Mouse (Mus musculus) adrenal gland, postnatal 4 days (tissue): Measurements from ENCODE around the gene Rfxap. TPM values are rescaled to one million over a fixed set of nuclear protein-coding genes. Genes with fewer than 3 reads are reported as not detected.
"Not testable (repeated sequence)": the region's sequence is repeated elsewhere in the genome, so short reads cannot be mapped to it uniquely, and the experiment has no call there.

Experiments used
- DNase-seq, 2 experiments: peaks; one replicate each; pipeline ENCODE4 v3.0.0; 2021 to 2022; ENCODE audit warnings: low spot score in 2 of 2, mixed read lengths in 2 of 2
- total RNA-seq, 2 experiments: library from RNA; stranded (reverse); gene quantifications; 2 replicates each; pipeline ENCODE4 v1.2.3; 2021

Gene Rfxap
- total RNA-seq, 2 experiments from 2014 or later: 30.5 to 36.7 TPM

GRCm38 (mm10) chr3:54768592-54768991, 39.0 kb downstream of the Rfxap start:
- no peak for DNase-seq

GRCm38 (mm10) chr3:54766811-54767210, 40.8 kb downstream of the Rfxap start:
- DNase-seq: no peak

- no peak for DNase-seq
Measured at GRCm38 (mm10) chr3:54766034-54766433, 41.6 kb downstream of the Rfxap start.

GRCm38 (mm10) chr3:54765521-54765920, 42.1 kb downstream of the Rfxap start:
- not testable (repeated sequence) for DNase-seq

- DNase-seq: no peak
Measured at GRCm38 (mm10) chr3:54764418-54764817, 43.2 kb downstream of the Rfxap start.

GRCm38 (mm10) chr3:54761258-54761657, 46.3 kb downstream of the Rfxap start:
- no peak for DNase-seq

- no peak for DNase-seq
Measured at GRCm38 (mm10) chr3:54760321-54761115, 47.1 kb downstream of the Rfxap start.

GRCm38 (mm10) chr3:54759211-54759610, 48.4 kb downstream of the Rfxap start:
- DNase-seq: no peak

- DNase-seq: no peak
Measured at GRCm38 (mm10) chr3:54757446-54757845, 50.1 kb downstream of the Rfxap start.

GRCm38 (mm10) chr3:54756058-54756457, 51.5 kb downstream of the Rfxap start:
- no peak for DNase-seq

- DNase-seq: peak; percentile 56 to 62
Measured at GRCm38 (mm10) chr3:54755145-54756041, 52.2 kb downstream of the Rfxap start, which contains the start of gene Smad9. Gene Smad9, plus strand, starts transcription at chr3:54755582.

GRCm38 (mm10) chr3:54753411-54753810, 54.2 kb downstream of the Rfxap start:
- DNase-seq: no peak

Other genes with a start within 250 kb of the Rfxap start
- gene Supt20, start 115.0 kb downstream of the Rfxap start, total RNA-seq: 10 to 100 TPM; 88.9 to 90.4 TPM
- gene Gm21958, start 93.4 kb downstream of the Rfxap start, total RNA-seq: not detected
- 10 to 100 TPM; 60.4 to 63.4 TPM for gene Exosc8, start 72.4 kb downstream of the Rfxap start, total RNA-seq
- 10 to 100 TPM; 38.5 to 41.2 TPM for gene Alg5, start 72.3 kb downstream of the Rfxap start, total RNA-seq
- gene Smad9, start 52.2 kb downstream of the Rfxap start, total RNA-seq: 10 to 100 TPM; 22.9 to 24.8 TPM
- gene Sertm1, start 108.1 kb upstream of the Rfxap start, total RNA-seq: under 1 TPM in 1 of 2 experiments, not detected in 1; 0.20 TPM
- gene Ccna1, start 247.7 kb upstream of the Rfxap start, total RNA-seq: under 1 TPM; 0.67 to 0.79 TPM